Mouse (Mus musculus) forebrain, embryonic 11.5 days (tissue): ENCODE measurements around the gene She. TPM values are rescaled to one million over a fixed set of nuclear protein-coding genes. Genes with fewer than 3 reads are reported as not detected.

Experiments used
- ATAC-seq: fragments of 200-750 bp; cut with Nextera tagmentation; replicated peaks from 2 replicates; pipeline ENCODE4 v1.8.0; 2017; ENCODE audit warnings: moderate TSS enrichment; ENCODE audit not compliant: low FRiP score
- DNase-seq: peaks from one replicate; pipeline ENCODE4 v3.0.0-alpha.2; 2017; ENCODE audit warnings: low spot score
- H3K27ac ChIP-seq: fragments of 300-500 bp; sonication (generic); 2 replicates; pipeline ENCODE4 v1.5.1; 2014; ENCODE audit warnings: low read depth, low read length
- H3K27me3 ChIP-seq: fragments of 300-500 bp; sonication (generic); 2 replicates; pipeline ENCODE4 v1.6.1; 2014; ENCODE audit warnings: mild to moderate bottlenecking, low read length, mixed read lengths; ENCODE audit not compliant: control insufficient read depth, insufficient read depth
- H3K36me3 ChIP-seq: fragments of 300-500 bp; sonication (generic); 2 replicates; pipeline ENCODE4 v1.6.1; 2014; ENCODE audit warnings: mild to moderate bottlenecking, low read length, moderate library complexity, mixed read lengths; ENCODE audit not compliant: control insufficient read depth, insufficient read depth
- H3K4me1 ChIP-seq: fragments of 300-500 bp; sonication (generic); replicated peaks from 2 replicates; pipeline ENCODE4 v1.6.1; 2014; ENCODE audit warnings: low read length, mixed read lengths; ENCODE audit not compliant: control insufficient read depth, insufficient read depth
- H3K4me2 ChIP-seq: fragments of 300-500 bp; sonication (generic); 2 replicates; pipeline ENCODE4 v1.6.1; 2014; ENCODE audit warnings: low read depth, mild to moderate bottlenecking, low read length, moderate library complexity, mixed read lengths; ENCODE audit not compliant: severe bottlenecking
- H3K4me3 ChIP-seq: fragments of 300-500 bp; sonication (generic); 2 replicates; pipeline ENCODE4 v1.5.1; 2014; ENCODE audit warnings: low read depth, low read length
- H3K9ac ChIP-seq: fragments of 300-500 bp; sonication (generic); 2 replicates; pipeline ENCODE4 v1.6.1; 2014; ENCODE audit warnings: low read length
- H3K9me3 ChIP-seq: fragments of 300-500 bp; sonication (generic); 2 replicates; pipeline ENCODE4 v1.6.1; 2016; ENCODE audit warnings: low read length, mixed read lengths; ENCODE audit not compliant: control insufficient read depth
- WGBS: fragments of 180-500 bp; shearing (Covaris S2); extraction: QIAGEN DNeasy Blood & Tissue Kit; methylation state at CpG from one replicate; pipeline ENCODE4 v1.1.7; 2014; 5-methylcytosine and 5-hydroxymethylcytosine counted together
- polyA plus RNA-seq: library from polyadenylated mRNA; unstranded; fragments of >200 nt; fragmentation: Nextera tagmentation; extraction: Ambion mirVana; gene quantifications from 2 replicates; pipeline ENCODE4 v1.2.1, GENCODE M21; 2014

She gene
- polyA plus RNA-seq, 1 experiment from 2014 or later = 2.4 TPM

- H3K36me3 ChIP-seq = no peaks in the 10 kb centered on the region
- ATAC-seq = no peak
- no peak overlapping the region for H3K4me2 ChIP-seq
- H3K4me3 ChIP-seq = no peak overlapping the region
- DNase-seq = no peak
- peaks cover 2% of the 10 kb centered on the region; the same call in 1 of the 2 replicates for H3K4me1 ChIP-seq
- no peak overlapping the region for H3K9ac ChIP-seq
- H3K27ac ChIP-seq = no peak overlapping the region
- no peaks in the 10 kb centered on the region for H3K27me3 ChIP-seq
- WGBS = 72% methylated on average over 9 of the region's 9 CpGs
- no peaks in the 10 kb centered on the region for H3K9me3 ChIP-seq
These were observed 38.4 kb downstream of the She start for GRCm38 (mm10) chr3:89869556-89869955.

- Histone ChIP-seq H3K9ac (no peak overlapping the region), H3K27me3 (no peaks in the 10 kb centered on the region), H3K9me3 (no peaks in the 10 kb centered on the region), H3K4me1 (peaks cover 2% of the 10 kb centered on the region; the same call in 1 of the 2 replicates), H3K4me2 (no peak overlapping the region), H3K27ac (no peak overlapping the region), H3K4me3 (no peak overlapping the region), H3K36me3 (no peaks in the 10 kb centered on the region)
- DNase-seq (no peak), ATAC-seq (no peak)
- WGBS = 85% methylated on average over 22 of the region's 22 CpGs
These were observed 39.5 kb downstream of the She start for GRCm38 (mm10) chr3:89870472-89871271.

DNA sequence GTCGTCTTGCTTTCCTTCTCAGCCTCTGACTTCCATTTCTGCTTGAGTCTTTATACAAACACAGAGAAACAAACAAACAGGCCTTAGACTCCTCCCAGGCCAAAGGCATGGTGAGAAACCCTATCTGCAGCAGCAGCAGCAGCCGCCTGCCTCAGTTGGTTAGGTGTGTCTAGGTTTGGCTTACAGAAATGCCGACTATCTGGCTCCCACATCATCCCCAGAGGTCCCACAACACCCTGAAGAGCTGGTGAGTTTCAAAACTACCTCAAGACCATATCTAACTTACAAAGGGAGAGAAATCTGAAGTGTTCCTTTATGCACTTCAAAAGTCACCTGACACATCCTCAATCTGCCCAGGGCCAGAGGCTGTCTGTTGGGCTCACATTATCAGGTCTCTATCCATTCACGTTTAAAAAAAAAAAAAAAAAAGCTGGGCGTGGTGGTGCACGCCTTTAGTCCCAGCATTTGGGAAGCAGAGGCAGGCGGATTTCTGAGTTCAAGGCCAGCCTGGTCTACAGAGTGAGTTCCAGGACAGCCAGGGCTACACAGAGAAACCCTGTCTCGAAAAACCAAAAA lies 40.3 kb downstream of the She start:
- H3K27me3 ChIP-seq = no peaks in the 10 kb centered on the region

DNA sequence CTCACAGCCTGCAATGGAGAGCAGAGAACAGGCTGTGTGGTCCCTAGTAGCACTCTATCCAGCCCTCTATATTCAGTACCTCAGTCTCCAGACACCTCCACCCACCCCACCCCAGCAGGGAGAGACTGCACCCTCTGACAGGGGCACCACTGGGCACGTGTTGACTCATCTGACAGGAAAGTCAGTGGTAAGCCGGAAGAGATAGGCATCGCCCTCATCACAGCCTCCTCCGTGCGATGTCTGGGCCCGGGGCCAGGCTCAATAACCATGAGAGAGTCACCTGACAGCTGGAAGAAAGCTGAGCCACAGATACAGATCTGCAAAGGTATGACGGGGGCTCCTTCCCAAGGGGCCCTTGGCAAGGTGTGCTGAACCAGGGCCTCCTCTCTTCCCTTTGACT lies 41.0 kb downstream of the She start:
- 92% methylated on average over 7 of the region's 7 CpGs for WGBS
- no peak overlapping the region for H3K9ac ChIP-seq
- no peak overlapping the region for H3K4me3 ChIP-seq
- ATAC-seq (no peak), DNase-seq (no peak)
- H3K4me1 ChIP-seq = peaks cover 2% of the 10 kb centered on the region; the same call in 1 of the 2 replicates
- H3K27me3 ChIP-seq = no peaks in the 10 kb centered on the region
- H3K9me3 ChIP-seq = no peaks in the 10 kb centered on the region
- H3K4me2 ChIP-seq = no peak overlapping the region
- H3K27ac ChIP-seq = no peak overlapping the region
- no peaks in the 10 kb centered on the region for H3K36me3 ChIP-seq

More for the DNA sequence above, 40.3 kb downstream of the She start:
- whole genome bisulfite sequencing = 81% methylated on average over 8 of the region's 8 CpGs
- ATAC-seq = no peak
- DNase-seq = no peak
- Histone ChIP-seq H3K27ac (no peak overlapping the region), H3K4me2 (no peak overlapping the region), H3K4me1 (peaks cover 2% of the 10 kb centered on the region; the same call in 1 of the 2 replicates), H3K9me3 (no peaks in the 10 kb centered on the region), H3K9ac (no peak overlapping the region), H3K36me3 (no peaks in the 10 kb centered on the region), H3K4me3 (no peak overlapping the region)

DNA sequence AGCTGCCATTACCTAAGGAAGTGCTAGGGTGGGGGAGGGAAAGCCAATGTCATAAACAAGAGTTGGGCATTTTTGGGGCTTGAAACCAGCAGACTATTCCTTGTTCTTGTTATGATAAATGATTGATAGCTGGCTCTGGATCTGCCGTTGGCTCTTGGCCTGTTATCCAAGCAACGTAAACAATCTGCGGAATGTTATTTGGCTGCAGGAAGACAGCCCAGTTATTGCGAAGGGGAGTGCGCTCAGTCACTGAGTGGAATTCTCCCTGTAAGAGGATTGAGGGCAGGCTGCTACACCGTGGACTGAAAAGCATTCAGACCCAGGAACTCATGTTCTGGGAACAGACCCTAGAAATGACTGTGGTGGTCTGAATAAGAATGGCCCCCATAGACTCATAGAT lies 41.5 kb downstream of the She start:
- ATAC-seq (no peak), DNase-seq (no peak)
- Histone ChIP-seq H3K9ac (no peak overlapping the region), H3K4me1 (peaks cover 2% of the 10 kb centered on the region; the same call in 1 of the 2 replicates), H3K4me2 (no peak overlapping the region), H3K27me3 (no peaks in the 10 kb centered on the region), H3K4me3 (no peak overlapping the region), H3K9me3 (no peaks in the 10 kb centered on the region), H3K36me3 (no peaks in the 10 kb centered on the region), H3K27ac (no peak overlapping the region)
- WGBS = 93% methylated on average over 6 of the region's 6 CpGs

DNA sequence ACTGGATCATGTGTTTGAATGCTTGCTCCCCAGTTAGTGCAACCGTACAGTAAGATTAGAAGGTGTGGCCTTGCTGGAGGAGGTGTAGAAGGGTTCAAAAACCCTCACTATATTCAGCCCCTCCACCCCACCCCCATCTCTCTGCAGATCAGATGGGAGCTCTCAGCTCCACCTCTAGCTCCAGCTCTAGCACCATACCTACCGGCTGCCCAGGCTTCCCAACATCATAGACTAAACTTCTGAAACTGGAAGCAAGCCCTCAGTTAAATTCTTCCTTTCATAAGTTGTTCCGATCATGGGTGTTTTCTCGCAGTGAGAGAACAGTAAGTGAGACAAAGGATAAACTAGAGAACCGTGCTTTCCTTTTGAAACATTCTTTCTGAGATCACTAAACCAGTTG lies 42.9 kb downstream of the She start:
- Histone ChIP-seq H3K36me3 (no peaks in the 10 kb centered on the region), H3K4me2 (no peak overlapping the region), H3K27me3 (no peaks in the 10 kb centered on the region), H3K9me3 (no peaks in the 10 kb centered on the region), H3K4me3 (no peak overlapping the region), H3K27ac (no peak overlapping the region), H3K4me1 (no peaks in the 10 kb centered on the region; the same call in 1 of the 2 replicates), H3K9ac (no peak overlapping the region)
- 91% methylated on average over 5 of the region's 5 CpGs for WGBS
- DNase-seq = no peak
- no peak for ATAC-seq

GRCm38 (mm10) chr3:89875021-89875420 lies 43.9 kb downstream of the She start:
- Histone ChIP-seq H3K4me3 (no peak overlapping the region), H3K36me3 (no peaks in the 10 kb centered on the region), H3K9me3 (no peaks in the 10 kb centered on the region), H3K27ac (no peak overlapping the region), H3K27me3 (no peaks in the 10 kb centered on the region), H3K9ac (no peak overlapping the region), H3K4me1 (no peaks in the 10 kb centered on the region; the same call in 1 of the 2 replicates), H3K4me2 (no peak overlapping the region)
- ATAC-seq = no peak
- no peak for DNase-seq
- 91% methylated on average over 9 of the region's 9 CpGs for WGBS

GRCm38 (mm10) chr3:89875781-89876180 lies 44.6 kb downstream of the She start:
- H3K9ac ChIP-seq = no peak overlapping the region
- no peaks in the 10 kb centered on the region; the same call in 1 of the 2 replicates for H3K4me1 ChIP-seq
- ATAC-seq = no peak
- 82% methylated on average over 8 of the region's 8 CpGs for WGBS
- H3K9me3 ChIP-seq = no peaks in the 10 kb centered on the region
- no peak overlapping the region for H3K27ac ChIP-seq
- no peaks in the 10 kb centered on the region for H3K36me3 ChIP-seq
- DNase-seq = no peak
- no peaks in the 10 kb centered on the region for H3K27me3 ChIP-seq
- H3K4me2 ChIP-seq = no peak overlapping the region
- H3K4me3 ChIP-seq = no peak overlapping the region
